Mouse (Mus musculus): ENCODE measurements at regions not wholly inside any gene's neighbourhood (a gene's known extent, or its start where the extent isn't known, plus 50 kb on each side); places are given as distances from the start of the nearest gene placed in this dataset.

DNA sequence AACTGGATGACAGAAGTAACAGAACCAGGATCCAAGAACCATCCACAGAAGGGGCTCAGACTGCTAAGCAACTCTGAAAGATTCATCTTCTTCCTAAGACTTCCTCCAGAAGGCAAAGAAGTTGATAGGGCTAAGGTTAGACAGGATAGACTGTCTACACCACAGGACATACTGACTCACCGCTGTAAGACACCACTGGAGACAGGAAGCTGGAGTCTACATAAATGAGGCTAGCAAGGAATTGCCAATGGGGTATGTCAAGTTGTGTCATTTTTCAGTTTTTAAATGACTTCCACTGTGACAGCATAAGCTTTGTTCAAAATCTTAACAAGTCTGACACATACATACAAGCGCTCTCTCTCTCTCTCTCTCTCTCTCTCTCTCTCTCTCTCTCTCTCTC, 645.4 kb upstream of the Gm10131 start:
- no peak for DNase-seq (ENCODE audit: low spot score in 2 of 2)

DNA sequence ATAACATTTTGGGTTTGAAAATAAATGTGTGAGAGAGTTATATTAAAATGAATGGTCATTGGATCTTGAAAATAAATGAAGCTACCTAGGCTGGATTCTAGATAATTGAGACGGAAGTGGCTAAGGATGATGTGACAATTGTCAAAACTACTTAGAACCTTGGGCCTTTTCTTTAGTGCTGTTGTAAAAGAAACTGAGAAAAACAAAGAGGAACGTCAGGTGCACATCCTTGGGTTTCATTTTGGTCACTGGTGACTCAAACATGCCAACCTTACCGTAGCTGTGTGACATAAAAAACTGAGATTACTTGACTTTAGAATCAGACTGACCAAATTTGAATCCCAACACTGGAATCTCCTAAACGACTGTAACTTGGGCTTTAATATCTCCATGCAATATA, 644.6 kb upstream of the Gm10131 start:
- no peak for DNase-seq (ENCODE audit: low spot score in 2 of 2)

DNA sequence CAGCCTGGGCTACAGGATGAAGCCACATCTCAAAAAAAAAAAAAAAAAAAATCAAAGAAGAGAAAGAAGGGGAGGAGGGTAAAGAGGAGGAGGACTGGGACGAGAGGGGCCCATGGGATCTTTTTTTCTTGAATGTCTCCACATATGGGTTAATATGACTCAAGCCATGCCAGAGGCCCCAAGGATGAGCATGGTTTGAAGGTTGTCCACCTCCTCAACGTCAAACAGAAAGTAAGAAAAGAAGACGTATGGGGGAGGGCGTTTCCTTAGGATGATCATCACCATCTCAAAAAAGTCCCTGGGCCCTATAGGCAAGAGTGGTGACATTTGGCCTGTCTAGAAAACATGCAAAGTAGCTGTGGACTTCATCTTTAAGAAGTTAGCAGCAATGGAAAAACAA, 643.9 kb upstream of the Gm10131 start:
- no peak for DNase-seq (ENCODE audit: low spot score in 2 of 2)

DNA sequence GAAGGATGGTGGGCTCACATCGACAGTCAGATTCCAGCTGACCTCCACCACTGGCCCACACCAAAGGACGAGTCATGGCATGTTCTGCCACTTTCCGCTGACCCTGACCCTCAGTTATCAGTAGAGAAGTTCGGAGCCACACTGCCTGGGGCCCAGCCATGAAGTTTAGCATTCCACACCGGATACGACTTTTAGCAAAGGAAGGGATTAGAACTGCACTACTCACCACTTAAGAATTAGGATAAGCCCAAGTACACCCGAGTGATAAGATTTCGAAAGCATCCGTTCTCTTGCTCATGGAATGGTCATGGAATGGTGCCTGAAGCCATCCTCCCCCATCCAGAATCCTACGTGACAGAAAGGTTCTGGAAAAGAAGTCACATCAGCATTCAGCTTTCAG, 641.5 kb upstream of the Gm10131 start:
- peak; percentile 16 to 23 for DNase-seq (ENCODE audit: low spot score in 2 of 2)

DNA sequence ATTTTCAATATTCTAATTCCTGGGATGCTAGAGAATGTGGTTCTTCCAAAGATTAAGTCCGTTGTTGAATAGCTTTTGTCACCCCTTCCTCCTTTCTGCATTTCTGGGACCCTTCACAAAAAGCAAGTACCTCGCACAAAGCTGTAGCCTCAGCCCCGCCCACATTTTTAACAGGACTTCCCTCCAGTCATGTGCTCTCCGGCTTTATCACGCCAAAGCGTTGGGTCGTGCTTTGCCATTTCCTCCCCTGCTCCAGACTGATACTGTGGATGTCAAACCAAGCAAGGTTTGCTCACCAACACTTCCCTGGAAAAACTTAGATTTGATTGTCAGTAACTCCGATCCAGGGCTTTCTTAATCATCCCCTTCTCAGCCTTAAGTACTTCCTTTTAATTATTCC, 637.0 kb upstream of the Gm10131 start:
- no peak for DNase-seq (ENCODE audit: low spot score in 2 of 2)

DNA sequence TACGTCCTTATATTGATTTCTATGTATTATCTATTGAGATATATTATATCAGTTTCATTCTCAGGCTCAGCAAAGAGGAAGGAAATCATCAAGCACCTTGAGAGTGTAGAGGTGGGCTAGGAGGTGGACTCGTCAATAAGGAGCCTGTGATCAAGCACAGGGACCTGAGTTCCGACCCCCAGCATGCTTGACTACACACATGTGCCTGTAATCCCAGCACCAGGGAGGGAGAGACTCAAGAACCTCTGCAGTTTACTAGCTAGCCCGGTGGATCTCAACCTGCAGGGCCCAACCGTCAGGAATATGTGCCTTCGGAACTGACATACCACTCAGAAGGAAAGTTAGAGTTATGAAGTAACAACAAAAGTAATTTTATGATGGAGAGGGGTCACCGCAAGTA, 634.2 kb upstream of the Gm10131 start:
- no peak for DNase-seq (ENCODE audit: low spot score in 2 of 2)

DNA sequence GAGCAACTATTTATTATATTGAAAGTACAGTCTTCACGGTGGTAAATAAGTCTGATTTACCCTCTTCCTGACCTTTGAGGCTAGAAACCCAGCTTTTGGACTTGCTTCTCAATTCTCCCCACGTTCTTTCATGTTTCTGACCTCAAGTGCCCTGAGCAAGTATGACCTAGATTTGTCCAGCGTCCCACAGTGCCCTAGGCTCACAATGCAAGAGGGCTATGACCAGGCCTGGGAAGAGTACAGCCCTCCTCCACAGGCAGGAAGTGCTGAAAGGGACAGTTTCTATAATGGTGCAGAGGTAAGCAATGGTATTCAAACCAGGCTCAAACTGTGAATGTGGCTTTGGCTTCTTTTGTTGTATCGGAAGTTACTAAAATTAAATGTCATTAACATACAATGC, 633.1 kb upstream of the Gm10131 start:
- DNase-seq (ENCODE audit: low spot score in 2 of 2), result no peak

DNA sequence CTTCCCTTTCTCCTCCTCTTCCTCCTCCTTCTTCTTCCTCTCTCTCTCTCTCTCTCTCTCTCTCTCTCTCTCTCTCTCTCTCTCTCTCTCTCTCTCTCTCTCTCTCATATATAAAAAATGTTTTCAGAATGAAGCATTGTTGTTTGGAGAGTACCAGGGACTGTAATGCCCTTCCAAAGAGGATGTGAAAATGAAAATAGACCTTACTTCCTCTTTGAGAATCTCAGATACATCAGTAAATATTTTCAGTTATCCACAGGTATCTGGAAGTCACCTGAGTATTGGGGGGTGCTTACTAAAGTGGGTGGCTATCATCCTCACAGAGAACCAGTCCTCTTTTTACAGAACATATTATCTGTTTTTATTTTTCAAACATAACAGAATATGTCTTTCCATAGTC, 632.6 kb upstream of the Gm10131 start:
- DNase-seq (ENCODE audit: low spot score in 2 of 2), result no peak

DNA sequence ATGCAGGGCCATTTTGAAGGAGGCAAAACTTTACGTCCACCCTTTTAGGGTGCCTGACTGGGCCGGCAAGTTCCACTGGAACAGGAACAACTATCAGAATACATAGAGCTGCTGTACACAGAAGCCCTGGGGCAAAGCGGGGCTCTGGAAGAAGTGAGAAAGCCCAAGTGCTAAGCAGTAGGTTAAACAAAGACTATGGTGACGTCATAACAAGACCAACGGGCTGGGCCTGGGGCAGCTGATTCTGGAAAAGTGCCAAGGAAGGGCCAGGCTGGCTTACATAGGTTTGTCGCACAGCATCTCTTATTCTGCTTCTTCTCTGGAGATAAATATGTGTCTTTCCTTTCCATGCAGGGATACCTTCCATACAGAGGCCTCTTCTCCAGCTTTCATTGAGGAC, 631.6 kb upstream of the Gm10131 start:
- DNase-seq (ENCODE audit: low spot score in 2 of 2), result no peak

DNA sequence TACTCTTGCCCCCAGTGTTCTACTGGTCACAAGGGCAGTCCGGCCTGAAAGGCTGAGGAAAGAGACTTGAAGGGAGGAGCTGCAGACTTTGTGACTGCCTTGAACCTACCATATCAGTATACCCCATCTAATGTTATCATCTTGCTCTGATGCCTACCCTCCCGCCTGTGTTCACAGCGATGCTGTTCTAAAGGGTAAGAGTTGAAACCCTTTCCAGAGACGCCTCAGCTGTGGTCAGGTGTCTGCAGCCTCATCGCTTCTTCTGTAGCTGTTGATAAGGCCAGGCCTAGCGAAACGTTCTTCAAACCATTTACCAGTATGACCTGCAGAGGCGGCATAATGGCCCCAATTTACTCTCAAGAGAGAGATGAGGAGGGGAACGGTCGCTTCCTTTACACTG, 629.3 kb upstream of the Gm10131 start:
- DNase-seq (ENCODE audit: low spot score in 2 of 2), result no peak

DNA sequence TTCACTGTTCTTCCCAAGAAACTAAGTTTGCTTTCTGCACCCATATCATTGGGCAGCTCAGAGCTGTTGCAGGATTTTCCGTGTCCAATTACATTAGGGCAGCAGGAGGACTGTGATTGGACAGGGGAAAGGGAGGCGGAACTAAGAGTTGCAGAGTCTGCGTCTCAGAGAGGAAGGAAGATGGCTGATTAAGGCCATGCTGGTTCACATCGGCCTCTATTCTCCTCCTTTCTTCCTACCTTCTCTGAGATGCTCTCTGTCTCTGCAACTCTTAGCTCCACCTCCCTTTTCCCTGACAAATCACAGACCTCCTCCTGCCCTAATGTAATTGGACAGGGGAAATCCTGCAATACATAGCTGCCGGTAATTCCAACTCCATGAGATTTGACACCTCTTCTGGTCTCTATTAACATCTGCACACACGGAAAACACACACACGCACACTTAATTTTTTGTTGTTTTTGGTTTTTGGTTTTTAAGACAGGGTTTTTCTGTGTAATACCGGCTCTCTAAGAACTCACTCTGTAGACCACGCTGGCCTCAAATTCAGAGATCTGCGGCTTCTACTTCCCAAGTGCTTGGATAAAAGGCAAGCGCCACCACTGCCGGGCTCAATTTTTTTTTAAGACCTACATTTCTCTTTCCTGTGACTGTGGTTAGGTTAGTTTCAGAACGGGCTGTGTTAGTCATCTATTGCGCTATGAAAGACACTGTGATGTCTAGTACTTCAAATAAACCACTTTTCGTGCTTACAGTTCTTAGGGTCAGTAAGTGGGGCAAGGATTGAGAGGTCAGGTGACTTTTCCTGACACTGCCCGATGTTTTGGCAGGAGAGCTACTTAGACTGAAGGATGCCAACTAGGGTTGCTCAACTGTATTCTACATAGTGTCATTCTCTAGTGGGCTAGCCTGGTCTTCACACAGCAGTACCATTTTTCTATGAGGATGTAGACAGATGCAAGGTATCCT, 628.6 kb upstream of the Gm10131 start:
- no peak for DNase-seq (ENCODE audit: low spot score in 2 of 2)

DNA sequence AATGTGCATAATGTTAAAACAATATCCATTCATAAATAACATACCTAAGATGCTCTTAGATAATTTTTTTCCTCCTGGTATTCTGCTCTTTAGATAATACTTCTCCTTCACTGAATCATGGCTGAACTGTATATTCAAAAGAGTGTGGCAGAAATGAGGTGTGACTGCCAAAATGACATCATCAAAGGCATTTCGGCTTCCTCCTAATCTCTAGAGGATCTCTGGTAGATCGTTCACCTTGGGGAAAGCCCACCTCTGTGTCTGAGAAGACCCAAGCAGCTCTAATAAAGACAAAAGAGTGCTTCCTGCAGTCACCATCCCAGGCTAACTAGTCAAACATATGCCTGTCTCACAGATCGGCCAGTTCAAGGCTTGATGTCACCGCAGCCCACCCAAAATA, 624.7 kb upstream of the Gm10131 start:
- DNase-seq (ENCODE audit: low spot score in 2 of 2), result no peak

DNA sequence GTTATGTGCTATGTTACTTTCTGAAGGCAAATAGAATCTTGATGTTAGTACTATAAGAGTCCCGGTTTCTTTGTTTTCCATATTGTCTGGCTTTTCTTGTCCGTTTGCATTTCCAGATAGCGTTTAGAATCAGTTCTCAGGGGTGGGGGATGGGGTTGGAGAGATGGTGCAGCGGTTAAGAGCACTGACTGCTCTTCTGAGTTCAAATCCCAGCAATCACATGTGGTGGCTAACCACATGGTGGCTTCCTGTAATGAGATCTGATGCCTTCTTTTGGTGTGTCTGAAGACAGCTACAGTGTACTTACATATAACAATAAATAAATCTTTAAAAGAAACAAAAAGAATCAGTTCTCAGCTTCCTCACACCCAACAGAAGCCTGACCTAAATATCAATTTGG, 623.5 kb upstream of the Gm10131 start:
- no peak for DNase-seq (ENCODE audit: low spot score in 2 of 2)

DNA sequence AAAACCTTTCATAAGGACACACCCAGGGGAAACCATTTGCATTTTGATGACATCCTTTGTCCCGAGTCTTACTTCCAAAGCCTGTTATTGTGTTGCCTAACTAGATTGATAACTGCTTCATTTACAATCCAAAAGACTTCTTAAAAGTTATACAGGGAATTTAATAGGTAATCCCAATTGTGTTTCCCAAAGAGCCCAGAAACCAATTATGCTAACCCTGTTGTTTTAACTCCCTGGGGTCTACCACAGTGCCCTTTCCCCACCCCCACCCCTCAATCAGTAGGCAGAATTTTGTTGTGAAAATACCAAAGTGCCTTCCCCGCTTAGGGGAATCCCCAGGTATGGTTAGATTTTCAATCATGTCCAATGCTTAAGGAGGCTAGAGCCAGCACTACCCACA, 621.3 kb upstream of the Gm10131 start:
- no peak for DNase-seq (ENCODE audit: low spot score in 2 of 2)

DNA sequence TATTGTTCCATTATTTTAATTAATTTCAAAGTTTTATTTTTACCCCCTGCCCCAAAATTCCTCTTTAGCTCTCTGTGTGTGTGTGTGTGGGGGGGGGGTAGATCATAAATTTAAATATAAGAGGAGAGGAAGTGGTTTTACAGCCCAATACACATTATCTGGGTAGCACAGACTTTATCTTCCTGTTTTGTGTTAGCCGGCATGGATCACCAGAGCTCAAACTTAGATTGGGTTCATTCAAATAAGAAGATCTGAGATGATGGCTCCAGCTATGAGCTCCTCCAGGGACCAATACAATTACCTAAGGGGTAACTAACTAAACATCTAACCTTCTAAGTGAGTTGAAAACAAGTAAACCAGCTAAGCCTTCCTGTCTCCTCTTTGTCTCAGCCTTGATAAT, 620.8 kb upstream of the Gm10131 start:
- DNase-seq (ENCODE audit: low spot score in 2 of 2), result no peak

DNA sequence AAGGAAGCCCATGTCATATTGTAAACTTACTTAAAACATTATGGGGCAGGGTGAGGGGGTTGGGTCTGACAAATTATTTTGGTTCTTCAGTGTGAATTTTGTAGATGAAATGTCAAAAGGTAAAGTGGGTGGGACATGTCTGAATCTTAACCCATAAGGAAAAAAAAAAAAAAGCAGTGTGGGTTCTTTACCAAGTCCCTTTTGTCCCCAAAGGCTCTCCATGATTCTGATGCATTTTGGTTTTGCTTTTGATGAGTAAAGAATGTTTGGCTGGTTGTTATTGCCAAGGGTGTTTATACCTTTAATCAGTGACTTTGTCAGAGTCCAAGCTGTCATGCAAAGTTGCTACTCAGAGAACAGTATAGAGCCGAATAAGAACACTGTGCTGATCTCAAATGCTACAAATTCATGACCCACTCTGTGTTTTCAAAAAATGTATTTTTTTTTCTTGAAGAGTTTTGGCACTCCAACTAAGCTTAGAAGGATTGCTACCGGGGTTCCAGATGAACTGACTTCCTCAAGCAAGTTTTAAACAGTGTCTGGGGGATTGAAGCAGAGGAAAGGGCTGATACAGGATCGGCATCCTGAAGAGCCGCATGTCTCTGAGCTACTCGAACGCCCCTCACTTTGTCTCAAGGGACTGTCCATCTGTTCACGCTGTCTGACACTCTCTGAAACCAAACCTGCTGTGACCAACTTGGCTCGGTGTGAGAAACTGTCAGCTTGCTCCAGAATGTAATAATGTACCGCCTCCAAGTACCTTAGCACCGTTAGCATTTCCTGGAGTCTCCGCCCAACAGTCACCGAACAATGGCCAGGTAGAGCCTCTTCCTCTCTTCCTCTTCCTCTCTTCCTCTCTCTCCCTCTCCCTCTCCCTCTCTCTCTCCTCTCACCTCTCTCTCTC, 619.8 kb upstream of the Gm10131 start:
- no peak for DNase-seq (ENCODE audit: low spot score in 2 of 2)

DNA sequence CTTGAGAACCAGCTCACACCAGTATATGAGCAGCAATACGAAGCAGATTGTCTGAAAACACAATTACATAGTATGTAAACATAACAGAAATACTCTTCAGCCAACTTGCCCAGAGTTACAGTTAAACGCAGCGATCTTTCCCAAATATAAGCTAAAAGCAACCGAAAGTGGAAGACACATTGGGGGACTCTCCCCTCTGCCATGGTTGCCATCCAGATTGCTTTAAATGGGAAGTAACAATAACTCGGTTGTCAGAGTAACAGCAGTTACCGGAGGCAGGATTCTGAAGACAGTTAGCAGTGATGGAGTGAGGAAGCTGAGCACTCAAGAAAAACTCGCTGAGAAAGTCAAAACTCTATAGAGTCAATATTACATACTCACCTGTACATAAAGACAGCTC, 618.0 kb upstream of the Gm10131 start:
- no peak for DNase-seq (ENCODE audit: low spot score in 2 of 2)

DNA sequence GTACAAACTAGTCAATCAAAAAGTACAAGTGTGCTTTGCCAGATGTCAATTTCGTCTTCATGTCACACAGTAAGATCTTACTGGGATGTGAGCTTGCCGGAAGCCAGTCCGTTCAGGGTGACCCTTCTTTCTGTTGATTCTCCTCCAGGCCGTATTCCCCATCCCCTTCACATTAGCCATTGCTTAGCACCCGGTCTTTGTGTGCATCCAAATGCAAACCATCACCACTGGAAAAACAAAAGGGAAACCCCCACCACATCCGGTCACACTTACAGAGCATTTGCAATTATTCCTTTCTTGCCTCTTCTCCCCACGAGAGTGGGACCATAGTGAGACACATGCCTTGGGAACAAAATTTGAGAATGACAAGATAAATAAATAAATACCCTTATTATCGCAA, 616.2 kb upstream of the Gm10131 start:
- no peak for DNase-seq (ENCODE audit: low spot score in 2 of 2)

DNA sequence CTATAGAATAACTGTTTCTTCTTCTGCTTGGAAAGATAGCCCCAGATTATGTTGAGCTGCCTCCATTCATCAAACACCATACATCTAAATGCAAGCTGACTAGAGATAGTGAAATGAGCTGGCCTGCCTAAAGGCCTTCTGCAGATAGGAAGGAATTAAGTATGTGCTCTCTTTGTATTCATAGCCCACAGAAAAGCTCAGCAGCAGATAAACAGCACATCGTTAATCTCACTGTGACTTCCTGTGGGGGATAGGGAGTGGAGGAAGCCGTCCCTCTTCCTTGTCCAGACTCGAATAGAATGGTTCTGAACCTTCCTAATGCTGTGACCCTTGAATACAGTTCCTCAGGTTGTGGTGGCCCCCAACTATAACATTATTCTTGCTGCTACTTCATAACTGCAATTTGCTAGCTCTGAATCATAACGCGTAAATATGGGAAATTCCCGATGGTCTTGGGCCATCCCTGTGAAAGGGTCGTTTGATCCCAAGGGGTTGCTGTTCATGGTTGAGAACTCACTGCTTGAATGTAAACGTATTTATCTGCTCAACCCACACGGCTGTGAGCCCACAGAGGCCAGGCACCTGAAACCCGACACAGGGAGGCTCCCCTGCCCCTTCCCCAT, 614.7 kb upstream of the Gm10131 start:
- DNase-seq (ENCODE audit: low spot score in 2 of 2), result no peak

DNA sequence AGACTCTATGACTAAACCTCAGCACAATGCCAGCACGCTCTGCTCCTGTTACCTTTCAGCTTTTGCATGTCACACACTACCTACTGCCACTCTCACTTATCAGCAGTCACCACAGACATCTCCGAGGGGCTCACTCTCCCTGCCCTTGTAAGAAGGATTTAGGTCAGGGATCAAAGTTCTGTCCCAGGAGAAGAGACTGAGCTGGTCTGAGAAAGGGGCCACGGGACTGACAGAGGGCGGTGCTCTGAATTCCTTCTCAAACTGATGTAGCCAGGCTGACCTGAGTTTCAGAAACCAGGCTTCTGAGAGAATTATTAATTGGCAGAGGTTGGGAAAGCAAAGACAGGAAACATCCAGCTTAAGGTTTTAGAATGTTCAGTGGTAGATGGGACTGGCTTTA, 614.0 kb upstream of the Gm10131 start:
- DNase-seq (ENCODE audit: low spot score in 2 of 2), result no peak

DNA sequence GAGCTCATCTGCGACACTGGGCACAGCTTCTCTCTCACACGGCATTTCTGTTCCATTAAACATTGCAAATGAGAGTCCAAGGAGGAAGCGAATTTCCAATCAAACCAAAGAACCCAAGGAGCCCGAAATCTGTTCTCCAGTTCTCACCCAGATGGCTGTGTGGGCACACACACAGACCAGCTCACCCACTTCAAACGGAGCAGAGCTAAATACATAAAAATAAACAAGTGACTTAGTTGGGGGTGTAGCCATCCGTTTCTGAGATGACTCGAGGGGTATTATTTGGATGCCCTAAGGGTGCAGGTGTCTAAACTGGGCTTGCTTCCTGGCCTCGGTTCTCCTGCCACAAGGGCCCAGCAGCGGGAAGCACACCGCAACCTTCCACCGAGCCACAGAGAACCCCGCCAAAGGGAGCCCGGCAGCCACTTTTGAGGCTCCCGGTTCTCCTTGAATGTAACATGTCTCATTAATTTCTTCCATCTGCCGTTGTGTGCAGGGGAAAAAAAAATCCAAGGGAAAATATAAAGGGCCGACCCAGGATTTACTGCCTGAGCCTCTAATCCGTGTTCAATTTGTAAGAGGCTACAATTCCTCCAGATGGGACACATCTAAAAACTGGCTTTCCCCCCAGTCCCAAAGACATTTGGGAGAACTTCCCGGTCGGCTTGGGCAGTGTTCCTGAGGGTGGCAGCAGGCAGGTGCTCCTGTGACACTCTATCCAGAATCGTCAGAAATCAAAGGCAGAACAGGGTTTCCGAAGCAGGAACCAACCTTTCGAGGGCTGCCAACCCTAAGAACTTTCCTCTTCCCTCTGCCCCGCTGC, 598.6 kb upstream of the Gm10131 start:
- no peak for DNase-seq (ENCODE audit: low spot score in 2 of 2)

Measured in heart, adult 9 months (tissue).